Mouse (Mus musculus) WW6 (cell line): ENCODE data around the gene Gm5426.
"Not testable (repeated sequence)": the region's sequence is repeated elsewhere in the genome, so short reads cannot be mapped to it uniquely, and the experiment has no call there.

Source experiments
- DNase-seq: peaks from one replicate; pipeline ENCODE4 v3.0.0-alpha.2; 2013; ENCODE audit warnings: low read depth, low spot score

Gm5426 gene

DNA sequence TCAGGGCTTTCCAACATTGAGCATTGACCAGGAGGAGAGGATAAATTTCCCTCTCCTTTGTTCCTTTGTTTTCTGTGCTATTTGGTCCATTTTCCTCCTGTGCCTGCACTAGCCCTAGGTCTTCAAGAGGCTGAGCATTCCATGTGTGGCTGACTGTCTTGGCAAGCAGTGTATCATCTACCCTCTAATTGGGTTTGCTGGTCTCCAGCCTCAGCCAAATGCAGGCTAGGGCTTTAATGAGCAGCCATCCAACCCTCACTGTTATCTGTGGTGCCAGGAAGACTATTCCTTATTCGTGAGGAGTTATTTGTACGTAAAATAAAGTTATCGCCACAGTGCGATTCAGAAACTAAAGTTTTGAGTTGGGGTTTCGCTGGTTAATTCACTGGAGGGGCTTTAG is 2.2 kb downstream of the Gm5426 start:
- DNase-seq, result no peak

GRCm38 (mm10) chr10:96139274-96139673 is 2.9 kb downstream of the Gm5426 start:
- not testable (repeated sequence) for DNase-seq

- DNase-seq, result no peak
Observed at GRCm38 (mm10) chr10:96146578-96146977, 10.2 kb downstream of the Gm5426 start.

- no peak for DNase-seq
Observed at GRCm38 (mm10) chr10:96148250-96148699, 11.9 kb downstream of the Gm5426 start.

DNA sequence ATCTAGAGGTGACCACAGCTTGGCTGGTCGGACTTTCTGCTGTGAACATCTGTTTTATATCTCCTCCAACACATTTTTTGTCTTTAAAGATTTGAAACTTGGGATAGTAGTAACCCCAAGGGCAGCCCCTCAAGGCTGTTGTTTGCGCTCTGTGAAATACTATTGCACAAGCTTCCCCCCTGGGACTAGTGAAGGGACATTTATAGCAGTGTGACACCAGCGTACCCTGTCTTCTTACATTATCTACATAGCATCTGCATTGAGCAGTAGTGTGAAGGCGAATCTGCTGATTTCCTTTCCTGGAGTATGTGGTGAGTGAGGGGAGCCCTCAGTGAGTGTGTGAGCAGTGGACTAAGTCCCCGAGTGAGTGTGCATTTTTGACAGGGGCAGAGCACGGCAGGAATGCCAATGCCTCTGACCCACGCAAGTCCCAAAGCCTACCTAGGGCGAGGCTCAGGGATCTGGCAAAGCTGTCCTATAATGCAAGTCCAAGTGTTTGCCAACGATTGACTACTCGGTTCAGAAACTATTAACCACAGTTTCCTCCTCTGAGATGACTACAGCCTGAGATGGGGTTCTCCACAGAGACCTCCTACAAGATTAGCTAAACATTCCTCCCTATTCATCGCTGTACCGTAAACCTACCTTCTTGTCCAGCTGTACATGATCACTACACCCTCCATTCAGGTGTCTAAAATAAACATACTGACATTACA is 14.2 kb downstream of the Gm5426 start:
- DNase-seq, result no peak

GRCm38 (mm10) chr10:96153315-96153714 is 16.9 kb downstream of the Gm5426 start:
- DNase-seq, result no peak

- DNase-seq, result no peak
Observed at GRCm38 (mm10) chr10:96162975-96163706, 26.7 kb downstream of the Gm5426 start.

DNA sequence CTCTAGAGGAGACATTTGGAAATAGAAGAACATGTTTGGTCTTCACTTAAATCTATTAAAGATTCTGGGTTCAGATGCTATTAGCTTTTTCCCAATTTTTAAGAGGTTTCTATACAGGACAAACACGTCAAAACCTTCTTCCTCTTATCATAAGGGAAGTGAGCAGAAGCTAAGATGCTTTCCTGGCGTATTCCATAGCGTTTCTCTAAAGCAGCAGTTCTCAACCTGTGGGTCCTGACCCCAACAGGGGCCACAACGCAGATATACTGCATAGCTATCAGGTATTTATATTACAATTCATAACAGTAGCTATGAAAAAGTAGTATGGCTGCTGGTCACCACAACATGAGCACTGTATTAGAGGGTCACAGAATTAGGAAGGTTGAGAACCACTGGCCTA is 27.4 kb downstream of the Gm5426 start:
- no peak for DNase-seq

DNA sequence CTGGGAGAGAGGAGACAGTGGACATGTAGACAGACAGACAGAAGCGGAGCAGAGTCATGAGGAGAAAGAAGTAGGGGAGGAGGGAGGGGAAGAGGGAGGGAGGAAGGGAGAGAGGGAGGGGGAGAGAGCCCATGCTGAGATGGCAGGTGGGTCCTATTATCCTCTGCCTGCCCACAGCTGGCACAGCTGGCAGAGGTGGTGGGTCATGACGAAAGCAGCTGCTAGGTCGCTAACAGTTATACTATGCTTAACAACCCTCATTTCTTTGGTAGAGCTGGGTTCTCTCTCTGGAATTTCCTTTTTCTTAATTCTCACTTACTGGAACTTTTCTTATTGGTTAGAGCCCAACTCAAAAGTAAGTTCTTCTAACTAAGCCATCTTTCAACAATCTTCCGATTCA is 28.9 kb downstream of the Gm5426 start:
- no peak for DNase-seq

- no peak for DNase-seq
Observed at GRCm38 (mm10) chr10:96168998-96169397, 32.6 kb downstream of the Gm5426 start.

DNA sequence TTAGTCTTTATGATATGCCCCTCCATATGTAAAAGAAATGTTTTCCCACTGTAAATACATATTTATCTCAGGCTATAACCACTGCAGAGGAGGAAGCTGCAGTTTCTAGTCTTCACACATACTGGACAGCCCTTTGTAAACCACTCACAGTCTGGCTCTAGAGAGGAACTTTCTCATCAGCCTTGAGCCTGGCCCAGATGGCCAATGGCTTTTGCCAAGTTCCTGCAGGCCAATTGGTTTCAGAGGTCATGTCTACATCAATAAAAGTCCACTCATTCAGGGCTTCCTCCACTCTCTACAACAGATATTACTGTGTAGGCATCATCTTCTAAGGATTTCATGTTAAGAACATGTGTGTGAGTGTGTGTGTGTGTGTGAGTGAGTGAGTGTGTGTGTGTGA is 35.1 kb downstream of the Gm5426 start:
- no peak for DNase-seq

DNA sequence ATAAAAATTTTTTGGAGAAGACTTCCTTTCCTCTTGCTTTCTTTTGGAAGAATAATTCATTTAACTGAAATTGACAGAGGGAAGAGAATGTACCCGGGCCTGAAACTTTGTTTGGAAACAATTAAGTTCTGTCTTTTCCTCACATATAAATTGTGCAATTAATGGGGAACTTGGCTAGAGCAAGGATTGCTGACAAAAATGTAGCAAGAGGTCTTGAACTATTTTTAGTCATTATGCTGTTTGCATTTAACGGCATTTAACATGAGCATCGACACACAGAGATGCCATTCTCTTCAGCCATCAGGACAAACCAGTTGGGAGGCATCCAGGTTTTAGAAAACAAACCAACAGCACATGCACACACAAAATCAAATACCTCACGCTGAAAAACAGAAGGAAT is 36.6 kb downstream of the Gm5426 start:
- no peak for DNase-seq

- DNase-seq, result no peak
Observed at GRCm38 (mm10) chr10:96173771-96174170, 37.4 kb downstream of the Gm5426 start.

GRCm38 (mm10) chr10:96176916-96177315 is 40.5 kb downstream of the Gm5426 start:
- DNase-seq, result no peak

DNA sequence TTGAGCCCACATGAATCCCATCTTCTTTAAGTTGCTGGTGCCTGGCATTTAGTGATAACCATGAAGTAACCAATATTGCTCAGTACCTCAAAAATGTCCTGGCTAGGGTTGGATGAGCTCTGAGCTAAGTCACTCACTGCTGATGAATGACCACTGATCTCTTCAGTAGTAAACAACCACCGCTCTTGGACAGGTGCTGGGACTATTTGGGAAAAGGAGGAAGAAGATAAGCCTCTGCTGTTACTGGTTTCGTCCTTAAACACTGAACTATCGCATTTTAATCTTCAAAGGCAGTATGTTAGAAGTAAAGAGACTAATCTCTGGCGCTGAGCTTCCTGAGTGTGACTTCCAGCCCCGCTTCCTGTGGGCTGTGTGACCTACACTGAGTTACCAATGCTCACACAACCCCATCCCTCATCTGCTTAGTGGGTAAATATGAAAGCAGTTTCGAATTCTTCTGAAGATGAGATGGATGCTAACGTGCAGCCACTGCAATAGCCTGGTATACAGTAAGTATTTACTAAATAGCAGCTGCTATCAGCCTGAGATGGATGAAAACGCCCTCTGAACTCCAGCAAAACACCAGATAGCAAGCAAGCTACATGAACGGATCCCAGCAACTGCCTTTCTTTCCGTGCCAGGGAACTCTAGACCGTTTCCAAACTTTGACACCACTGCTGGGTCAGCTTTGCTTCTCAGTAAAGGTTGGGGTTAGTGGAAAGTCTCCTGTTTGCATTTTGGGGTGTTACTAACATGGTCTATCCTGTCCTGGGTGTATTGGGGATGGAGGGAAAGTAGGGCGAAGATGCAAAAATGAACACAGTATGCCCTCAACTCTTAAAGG is 44.4 kb downstream of the Gm5426 start:
- DNase-seq, result no peak

GRCm38 (mm10) chr10:96181398-96181790 is 45.0 kb downstream of the Gm5426 start:
- DNase-seq, result no peak

- no peak for DNase-seq
Observed at GRCm38 (mm10) chr10:96181883-96182628, 45.7 kb downstream of the Gm5426 start.

DNA sequence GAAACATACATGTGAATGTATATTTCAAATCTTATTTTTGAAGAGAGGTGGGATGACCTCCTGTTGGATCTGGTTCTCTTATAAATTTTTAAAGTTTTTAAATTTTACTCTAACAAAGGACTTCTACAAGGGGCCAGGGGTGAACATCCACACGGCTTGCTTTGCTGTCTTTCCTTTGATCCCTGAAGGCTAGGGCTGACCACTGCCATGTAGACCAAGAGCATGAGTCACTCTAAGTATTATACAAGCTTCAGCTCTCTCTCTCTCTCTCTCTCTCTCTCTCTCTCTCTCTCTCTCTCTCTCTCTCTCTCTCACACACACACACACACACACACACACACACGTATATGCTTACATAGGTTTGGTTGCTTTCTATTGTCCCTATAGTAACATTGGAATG is 48.6 kb downstream of the Gm5426 start:
- DNase-seq, result no peak

DNA sequence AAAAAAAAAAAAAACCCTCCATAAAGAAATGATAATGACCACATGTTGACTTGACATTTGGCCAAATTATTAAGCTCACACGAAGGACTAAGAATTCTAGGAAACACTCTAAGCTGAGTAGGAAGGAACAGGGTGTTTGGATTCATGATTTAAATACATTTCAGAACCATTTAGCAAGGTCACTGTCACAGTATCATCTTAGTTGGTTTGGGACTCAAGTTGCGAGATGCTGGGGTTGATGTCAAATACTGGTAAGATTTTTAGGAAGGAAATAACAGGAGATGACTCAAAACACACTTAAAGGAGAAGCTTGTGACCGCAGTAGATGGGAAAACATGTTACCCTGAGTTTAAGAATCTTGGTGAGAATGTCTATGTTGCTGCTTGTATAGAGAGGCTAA is 49.2 kb downstream of the Gm5426 start:
- DNase-seq, result no peak
